Mouse (Mus musculus) ES-E14 (cell line): Measurements from ENCODE around the gene Ncaph2. TPM values are rescaled to one million over a fixed set of nuclear protein-coding genes. Genes with fewer than 3 reads are reported as not detected.

Experiments used
- DNase-seq: peaks from one replicate; pipeline ENCODE4 v3.0.0-alpha.2; 2013; ENCODE audit warnings: low read depth, low spot score
- H3K27ac ChIP-seq: 2 replicates; pipeline ENCODE4 v1.5.1; 2012; ENCODE audit warnings: low read depth, mild to moderate bottlenecking, low read length, moderate library complexity, mixed read lengths; ENCODE audit not compliant: poor library complexity, insufficient read depth, severe bottlenecking
- H3K36me3 ChIP-seq: 2 replicates; pipeline ENCODE4 v1.6.1; 2012; ENCODE audit warnings: mild to moderate bottlenecking, low read length, moderate library complexity, mixed read lengths; ENCODE audit not compliant: control insufficient read depth, poor library complexity, insufficient read depth, severe bottlenecking
- H3K4me1 ChIP-seq, 2 experiments: fragments of 150-350 bp in 1 of 2; sonication (generic) in 1 of 2; 2 replicates each; pipeline ENCODE4 v1.6.1; 2012; ENCODE audit warnings: low read length in 2 of 2, mild to moderate bottlenecking in 1 of 2, mixed read lengths in 1 of 2; ENCODE audit not compliant: control insufficient read depth in 2 of 2, insufficient read depth in 2 of 2, poor library complexity in 1 of 2
- H3K4me3 ChIP-seq, 2 experiments: fragments of 150-350 bp in 1 of 2; sonication (generic) in 1 of 2; 2 replicates each; pipeline ENCODE4 v1.5.1; 2012; ENCODE audit warnings: low read length in 2 of 2, low read depth in 1 of 2, mild to moderate bottlenecking in 1 of 2, mixed read lengths in 1 of 2; ENCODE audit not compliant: insufficient read depth in 1 of 2, poor library complexity in 1 of 2, severe bottlenecking in 1 of 2
- H3K9ac ChIP-seq: 2 replicates; pipeline ENCODE4 v1.6.1; 2012; ENCODE audit warnings: low read depth, mild to moderate bottlenecking, low read length, mixed read lengths; ENCODE audit not compliant: poor library complexity, insufficient read depth, severe bottlenecking
- H3K9me3 ChIP-seq: fragments of 150-350 bp; sonication (generic); 2 replicates; pipeline ENCODE4 v1.6.1; 2012; ENCODE audit warnings: low read depth, mild to moderate bottlenecking, low read length; ENCODE audit not compliant: control insufficient read depth, insufficient read depth
- CHD2 ChIP-seq: IDR thresholded peaks from 2 replicates; pipeline ENCODE4 v1.6.1; 2014; ENCODE audit warnings: mild to moderate bottlenecking, low read depth, low read length, inconsistent platforms
- HCFC1 ChIP-seq: IDR thresholded peaks from 2 replicates; pipeline ENCODE4 v1.6.1; 2012; ENCODE audit warnings: low read length, inconsistent platforms, borderline replicate concordance; ENCODE audit not compliant: insufficient read depth
- MAFK ChIP-seq: IDR thresholded peaks from 2 replicates; pipeline ENCODE4 v1.6.1; 2014; ENCODE audit warnings: mild to moderate bottlenecking, low read depth, low read length, inconsistent platforms; ENCODE audit not compliant: insufficient read depth
- ZC3H11A ChIP-seq: IDR thresholded peaks from 2 replicates; pipeline ENCODE4 v1.6.1; 2012; ENCODE audit warnings: low read depth, mild to moderate bottlenecking, inconsistent platforms, low read length, borderline replicate concordance
- ZNF384 ChIP-seq: IDR thresholded peaks from 2 replicates; pipeline ENCODE4 v1.6.1; 2012; ENCODE audit warnings: low read depth, low read length, inconsistent platforms
- in situ Hi-C, 2 experiments: fragments of 600-800 bp; cut with MboI; formaldehyde crosslinking; loops; one replicate each; pipeline ENCODE4 v1.15.1; 2025; ENCODE audit warnings: low sequenced_read_pairs in 2 of 2, inconsistent platforms in 1 of 2; ENCODE audit not compliant: unreplicated experiment in 2 of 2
- total RNA-seq: library from RNA; depleted of rRNA; stranded (reverse); fragments of 300-350 nt; gene quantifications from 2 replicates; pipeline ENCODE4 v1.2.3, GENCODE M21; 2012

The Ncaph2 gene
- total RNA-seq, 1 experiment = 205 TPM

DNA sequence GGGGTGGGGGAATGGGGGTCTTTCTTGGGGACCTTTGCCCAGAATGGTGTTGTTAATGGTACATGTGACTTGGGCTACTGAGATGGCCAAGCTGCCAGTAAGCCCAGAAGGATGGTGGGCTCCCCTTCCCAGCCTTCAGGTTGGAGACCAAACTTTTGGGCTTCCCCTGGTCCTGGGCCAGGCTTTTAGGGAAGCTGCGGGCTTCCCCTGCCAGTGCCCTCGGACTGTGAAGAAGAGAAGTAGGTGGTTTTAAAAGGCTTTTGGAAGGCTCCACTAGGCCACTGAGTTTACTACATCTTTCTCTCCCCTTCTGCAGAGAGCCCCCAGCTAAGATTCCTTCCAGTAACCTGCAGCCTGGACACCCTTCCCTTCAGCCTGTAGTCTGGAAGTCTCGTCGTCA is 31.9 kb upstream of the Ncaph2 start:
- H3K4me1 ChIP-seq = peaks cover 0 to 6% of the 10 kb centered on the region in 2 experiments; a peak in 1 of 4 replicates
- no peak for TF ChIP-seq ZC3H11A
- TF ChIP-seq HCFC1 = no peak
- TF ChIP-seq ZNF384 = no peak
- TF ChIP-seq MAFK = no peak
- no peak for TF ChIP-seq CHD2
- in situ Hi-C loops = no loop called here
- no peak overlapping the region for H3K27ac ChIP-seq
- H3K4me3 ChIP-seq = peak overlapping the region; percentile 69 to 72
- H3K36me3 ChIP-seq = peaks cover 2% of the 10 kb centered on the region; the same call in 1 of the 2 replicates
- no peak for DNase-seq
- H3K9ac ChIP-seq = peak overlapping the region; percentile 65; the same call in 1 of the 2 replicates
- no peaks in the 10 kb centered on the region for H3K9me3 ChIP-seq

- H3K9me3 ChIP-seq = no peaks in the 10 kb centered on the region
- no peak overlapping the region for H3K9ac ChIP-seq
- DNase-seq = no peak
- in situ Hi-C loops = no loop called here
- no peak for TF ChIP-seq CHD2
- TF ChIP-seq MAFK = no peak
- H3K36me3 ChIP-seq = peaks cover 2% of the 10 kb centered on the region; the same call in 1 of the 2 replicates
- no peak overlapping the region for H3K4me3 ChIP-seq
- H3K4me1 ChIP-seq = peaks cover 0 to 4% of the 10 kb centered on the region in 2 experiments; a peak in 1 of 4 replicates
- H3K27ac ChIP-seq = no peak overlapping the region
These were observed 29.1 kb upstream of the Ncaph2 start for GRCm38 (mm10) chr15:89326441-89326840.

DNA sequence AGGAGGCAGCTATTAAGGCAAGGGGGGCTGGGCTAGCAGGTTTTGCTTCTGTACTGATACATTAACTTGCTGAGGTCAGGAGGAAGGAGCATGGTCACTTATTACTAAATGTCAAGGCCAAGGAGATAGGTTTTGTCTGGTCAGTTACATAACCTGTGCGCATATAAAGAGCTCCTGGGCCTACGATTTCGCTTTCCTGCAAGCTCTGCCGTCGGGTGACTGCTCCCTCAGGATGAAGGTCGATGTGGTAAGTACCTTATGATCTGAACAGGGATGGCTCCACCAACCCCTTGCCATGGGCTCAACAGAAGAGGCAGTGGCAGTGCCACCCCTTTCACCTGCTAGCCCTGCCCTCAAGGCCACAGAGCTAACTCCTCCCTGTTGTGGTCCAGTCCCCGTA is 21.2 kb upstream of the Ncaph2 start, which contains the start of gene Miox:
Miox (plus strand) TSS at position 128 of the 400 bp plus-strand sequence.
- Histone ChIP-seq H3K4me1 (0 out of 4 replicates have a peak, but pooled peaks cover 0 to 4% of the 10 kb centered on the region in 2 experiments), H3K36me3 (no peaks in the 10 kb centered on the region), H3K4me3 (peak within 1 kb of the TSS in 1 of 2 experiments; percentile 68; a peak in 1 of 4 replicates), H3K27ac (no peak within 1 kb of the TSS), H3K9me3 (0 out of 2 replicates have a peak, but pooled peaks cover 1% of the 10 kb centered on the region), H3K9ac (no peak within 1 kb of the TSS)
- TF ChIP-seq MAFK (no peak), ZC3H11A (no peak), ZNF384 (no peak), CHD2 (no peak), HCFC1 (no peak)
- in situ Hi-C loops = no loop called here
- no peak for DNase-seq

GRCm38 (mm10) chr15:89334774-89335537 is 20.6 kb upstream of the Ncaph2 start:
- Histone ChIP-seq H3K27ac (no peak overlapping the region), H3K9me3 (0 out of 2 replicates have a peak, but pooled peaks cover 1% of the 10 kb centered on the region), H3K36me3 (no peaks in the 10 kb centered on the region), H3K4me3 (peak overlapping the region in 1 of 2 experiments; percentile 68; a peak in 2 of 4 replicates), H3K9ac (no peak overlapping the region), H3K4me1 (0 out of 4 replicates have a peak, but pooled peaks cover 0 to 4% of the 10 kb centered on the region in 2 experiments)
- TF ChIP-seq HCFC1 (no peak), ZNF384 (no peak)
- in situ Hi-C loops = no loop called here
- no peak for DNase-seq
